Mouse (Mus musculus) cerebellum, postnatal 4 days (tissue): ENCODE data around the gene Selenoo.

ENCODE experiments used
- DNase-seq, 2 experiments: peaks; one replicate each; pipeline ENCODE4 v3.0.0; 2022; ENCODE audit warnings: low spot score in 2 of 2, mixed read lengths in 1 of 2

Selenoo gene

DNA sequence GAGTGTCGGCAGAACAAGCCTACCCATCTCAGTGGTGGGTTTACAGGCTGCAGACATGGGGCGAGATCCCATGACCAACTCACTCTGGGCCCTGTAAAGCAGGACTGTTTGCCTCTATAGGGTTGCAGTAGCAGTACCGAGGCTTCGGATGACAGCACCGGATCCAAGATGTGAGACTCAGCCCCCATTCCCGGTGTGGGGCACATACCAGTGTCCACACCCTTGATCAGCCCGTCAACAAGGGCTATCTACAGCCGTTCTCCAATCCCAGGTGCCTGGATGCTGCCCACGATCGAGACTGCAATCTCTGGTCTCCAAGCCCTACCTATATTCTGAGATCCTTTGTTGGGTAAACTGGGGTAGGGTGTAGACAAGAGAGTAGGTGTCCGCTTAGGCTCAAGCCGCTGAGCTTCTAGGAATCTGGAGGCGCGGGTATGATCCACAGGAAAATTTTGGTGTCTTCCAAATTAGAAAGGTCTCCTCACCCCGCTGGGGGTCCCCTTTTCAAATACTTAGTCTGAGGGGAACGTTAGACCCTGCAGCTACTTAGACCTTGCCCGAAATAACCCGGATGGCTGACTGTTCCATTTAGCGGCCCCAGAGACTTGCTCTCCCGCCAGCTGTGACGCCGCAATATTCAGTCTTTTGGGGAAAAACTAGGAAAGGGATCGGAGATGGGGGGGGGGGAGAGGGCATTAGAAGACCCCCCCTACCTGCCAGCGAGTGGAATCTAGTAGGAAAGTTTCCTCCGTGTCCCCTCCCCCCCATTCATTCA is 59.8 kb downstream of the Selenoo start:
- no peak for DNase-seq

DNA sequence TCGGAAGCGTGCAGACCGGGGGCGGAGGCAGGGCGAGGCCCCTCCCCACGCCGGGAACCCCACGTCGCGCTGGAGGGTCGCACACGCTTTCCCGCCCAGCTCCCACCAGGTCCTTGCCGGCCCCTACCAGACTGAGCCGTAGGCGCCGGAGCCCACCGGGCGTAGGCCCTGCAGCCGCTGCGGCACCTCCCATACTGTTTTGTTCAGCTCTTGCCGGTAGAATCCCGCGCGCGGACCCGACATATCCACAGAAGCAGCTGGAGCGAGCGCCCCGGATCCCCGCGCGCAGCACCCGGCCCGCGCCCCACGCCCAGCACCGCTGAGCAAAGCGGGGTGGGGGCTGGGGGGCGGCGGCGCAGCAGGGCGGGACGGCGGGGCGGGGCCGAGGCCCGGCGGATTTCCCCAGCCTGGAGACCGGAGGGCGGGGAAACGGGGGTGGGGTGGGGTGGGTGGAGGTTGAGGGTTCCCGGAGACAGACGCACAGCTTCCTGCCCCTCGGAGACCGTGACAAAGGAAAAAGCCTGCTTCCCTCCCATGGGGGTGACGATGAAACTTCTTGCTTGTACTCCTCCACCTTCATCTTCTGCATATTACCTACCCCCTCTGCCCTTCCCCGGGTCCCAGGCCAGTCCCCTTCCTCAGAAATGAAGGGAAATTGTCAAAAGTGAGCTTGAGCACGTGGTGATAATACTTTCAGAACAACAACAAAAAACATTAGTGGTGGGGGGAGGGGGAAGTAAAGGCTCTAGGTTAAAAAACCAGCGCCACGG is 60.6 kb downstream of the Selenoo start, which contains the start of gene Mapk11:
Gene Mapk11 (minus strand): TSS at position 358 of the 770 bp plus-strand sequence.
- DNase-seq, result no peak
